Mouse (Mus musculus) stomach, embryonic 16.5 days (tissue): Measurements from ENCODE around the gene Fau. TPM values are rescaled to one million over a fixed set of nuclear protein-coding genes. Genes with fewer than 3 reads are reported as not detected.

Experiments used
- ATAC-seq: fragments of 200-750 bp; cut with Nextera tagmentation; 2 replicates; pipeline ENCODE4 v1.8.0; 2017; ENCODE audit warnings: moderate number of reproducible peaks, moderate TSS enrichment; ENCODE audit not compliant: insufficient read depth, low FRiP score
- H3K27ac ChIP-seq: fragments of 300-500 bp; sonication (generic); 2 replicates; pipeline ENCODE4 v1.5.1; 2014; ENCODE audit warnings: low read length
- H3K27me3 ChIP-seq: fragments of 300-500 bp; sonication (generic); 2 replicates; pipeline ENCODE4 v1.6.1; 2014; ENCODE audit warnings: low read length, control low read depth, mixed read lengths; ENCODE audit not compliant: control insufficient read depth, insufficient read depth
- H3K36me3 ChIP-seq: fragments of 300-500 bp; sonication (generic); 2 replicates; pipeline ENCODE4 v1.6.1; 2014; ENCODE audit warnings: low read length; ENCODE audit not compliant: control insufficient read depth, insufficient read depth
- H3K4me1 ChIP-seq: fragments of 300-500 bp; sonication (generic); 2 replicates; pipeline ENCODE4 v1.6.1; 2014; ENCODE audit warnings: low read length, control low read depth, mixed read lengths; ENCODE audit not compliant: control insufficient read depth, insufficient read depth
- H3K4me2 ChIP-seq: fragments of 300-500 bp; sonication (generic); 2 replicates; pipeline ENCODE4 v1.6.1; 2014; ENCODE audit warnings: low read depth, low read length, mixed read lengths
- H3K4me3 ChIP-seq: fragments of 300-500 bp; sonication (generic); replicated peaks from 2 replicates; pipeline ENCODE4 v1.5.1; 2014; ENCODE audit warnings: mild to moderate bottlenecking, low read length
- H3K9ac ChIP-seq: fragments of 300-500 bp; sonication (generic); 2 replicates; pipeline ENCODE4 v1.6.1; 2014; ENCODE audit warnings: low read length
- H3K9me3 ChIP-seq: fragments of 300-500 bp; sonication (generic); replicated peaks from 2 replicates; pipeline ENCODE4 v1.6.1; 2016; ENCODE audit warnings: low read length, control low read depth; ENCODE audit not compliant: control insufficient read depth
- WGBS: fragments of 180-500 bp; shearing (Covaris S2); extraction: QIAGEN DNeasy Blood & Tissue Kit; methylation state at CpG from one replicate; pipeline ENCODE4 v1.1.7; 2014; 5-methylcytosine and 5-hydroxymethylcytosine counted together
- polyA plus RNA-seq: library from polyadenylated mRNA; unstranded; fragments of >200 nt; fragmentation: Nextera tagmentation; extraction: Ambion mirVana; gene quantifications from 2 replicates; pipeline ENCODE4 v1.2.1, GENCODE M21; 2015

Gene Fau
- polyA plus RNA-seq, 1 experiment from 2014 or later = 729 TPM

DNA sequence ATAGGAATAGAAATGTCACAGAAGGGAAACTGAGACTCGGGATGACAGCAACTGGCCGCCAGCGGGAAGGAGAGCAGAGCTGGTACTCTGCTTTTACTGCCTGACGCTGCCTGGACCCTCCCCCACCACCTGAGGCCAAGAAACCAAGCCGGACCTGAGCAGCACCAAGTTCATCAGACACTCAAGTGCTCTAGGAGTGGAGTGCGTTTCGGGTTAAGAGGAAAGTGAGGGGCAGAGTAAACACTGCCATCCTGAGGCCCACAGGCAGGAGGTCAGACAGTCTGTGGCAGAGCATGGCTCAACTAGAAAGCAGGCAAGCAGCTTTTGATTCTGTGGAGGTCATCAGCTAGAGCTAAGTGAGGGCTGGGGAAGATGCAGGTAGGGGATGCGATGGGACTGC is 34.6 kb upstream of the Fau start:
- Histone ChIP-seq H3K36me3 (no peaks in the 10 kb centered on the region), H3K27ac (no peak overlapping the region), H3K4me1 (no peaks in the 10 kb centered on the region), H3K27me3 (no peaks in the 10 kb centered on the region), H3K4me2 (no peak overlapping the region), H3K9me3 (no peaks in the 10 kb centered on the region), H3K9ac (no peak overlapping the region), H3K4me3 (no peak overlapping the region)
- WGBS = 48% methylated on average over 8 of the region's 8 CpGs
- no peak for ATAC-seq

- 82% methylated on average over 7 of the region's 7 CpGs for WGBS
- no peak for ATAC-seq
- H3K27ac ChIP-seq = no peak overlapping the region
- H3K9ac ChIP-seq = no peak overlapping the region
- no peaks in the 10 kb centered on the region for H3K4me1 ChIP-seq
- no peaks in the 10 kb centered on the region for H3K9me3 ChIP-seq
- H3K4me2 ChIP-seq = no peak overlapping the region
- no peaks in the 10 kb centered on the region for H3K36me3 ChIP-seq
- no peaks in the 10 kb centered on the region for H3K27me3 ChIP-seq
- no peak overlapping the region for H3K4me3 ChIP-seq
Observed at GRCm38 (mm10) chr19:6023930-6024329, 33.7 kb upstream of the Fau start.

GRCm38 (mm10) chr19:6028991-6029390 is 28.7 kb upstream of the Fau start:
- Histone ChIP-seq H3K9ac (no peak overlapping the region), H3K4me3 (no peak overlapping the region), H3K9me3 (no peaks in the 10 kb centered on the region), H3K4me2 (no peak overlapping the region), H3K27me3 (no peaks in the 10 kb centered on the region), H3K4me1 (no peaks in the 10 kb centered on the region), H3K36me3 (no peaks in the 10 kb centered on the region), H3K27ac (no peak overlapping the region)
- 70% methylated on average over 6 of the region's 6 CpGs for WGBS
- ATAC-seq = no peak

DNA sequence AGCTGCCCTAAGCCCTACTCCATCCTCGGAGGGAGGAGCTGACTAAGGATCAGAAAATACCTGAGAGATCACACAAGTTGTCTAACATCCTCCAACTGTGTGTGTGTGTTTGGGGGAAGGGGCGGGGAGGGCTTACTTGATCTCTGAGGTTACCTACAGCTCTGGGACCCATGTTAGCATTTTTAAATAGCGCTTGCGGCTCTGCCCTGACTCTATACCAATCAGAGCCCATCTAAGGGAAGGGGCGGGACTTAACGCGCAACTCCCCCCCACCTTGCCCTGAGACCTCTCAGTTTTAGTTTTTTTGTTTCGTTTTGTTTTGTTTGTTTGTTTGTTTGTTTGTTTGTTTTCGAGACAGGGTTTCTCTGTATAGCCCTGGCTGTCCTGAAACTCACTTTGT is 28.2 kb upstream of the Fau start:
- H3K36me3 ChIP-seq = no peaks in the 10 kb centered on the region
- H3K27me3 ChIP-seq = no peaks in the 10 kb centered on the region
- no peaks in the 10 kb centered on the region for H3K9me3 ChIP-seq
- no peak overlapping the region for H3K9ac ChIP-seq
- WGBS = 75% methylated on average over 9 of the region's 9 CpGs
- no peak overlapping the region for H3K4me2 ChIP-seq
- H3K27ac ChIP-seq = no peak overlapping the region
- no peak overlapping the region for H3K4me3 ChIP-seq
- ATAC-seq = no peak
- no peaks in the 10 kb centered on the region for H3K4me1 ChIP-seq

DNA sequence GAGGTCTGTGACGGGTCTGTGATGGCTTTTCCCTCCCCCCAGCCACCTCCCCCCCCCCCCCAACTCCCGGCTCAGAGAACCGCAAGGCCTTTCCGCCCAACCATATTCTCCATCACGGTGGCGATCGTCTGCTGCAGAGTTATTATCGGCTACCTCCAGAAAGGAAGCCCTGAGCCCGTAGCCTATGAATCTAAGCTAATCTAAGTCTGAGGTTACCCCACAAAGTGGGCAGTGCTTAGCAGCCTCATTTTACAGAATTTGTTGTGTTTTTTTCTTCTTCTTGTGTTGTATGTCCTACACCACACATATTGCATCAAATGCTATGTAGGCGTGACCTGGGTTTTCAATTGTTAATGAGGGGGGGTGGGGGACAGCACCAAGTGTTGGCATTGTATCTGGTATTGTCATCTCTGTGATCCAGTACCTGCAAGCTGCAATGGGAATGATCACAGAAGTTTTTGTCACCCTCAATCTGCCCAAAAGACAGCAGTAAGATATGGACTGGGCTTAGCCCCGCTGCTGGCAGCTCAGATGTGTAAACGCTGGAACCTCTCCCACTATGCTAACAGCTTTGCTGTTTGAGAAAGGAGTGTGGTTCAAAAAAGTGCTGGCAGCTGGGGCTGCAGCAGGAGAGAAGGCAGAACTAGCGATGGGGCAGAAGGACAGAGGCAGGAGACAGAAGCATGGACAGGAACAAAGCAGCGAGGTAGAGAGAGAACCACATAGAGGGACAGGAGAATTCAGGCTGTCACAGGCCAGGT is 26.9 kb upstream of the Fau start:
- Histone ChIP-seq H3K27me3 (no peaks in the 10 kb centered on the region), H3K9ac (no peak overlapping the region), H3K4me3 (no peak overlapping the region), H3K4me2 (no peak overlapping the region), H3K36me3 (no peaks in the 10 kb centered on the region), H3K9me3 (no peaks in the 10 kb centered on the region), H3K4me1 (no peaks in the 10 kb centered on the region), H3K27ac (no peak overlapping the region)
- no peak for ATAC-seq
- 58% methylated on average over 14 of the region's 14 CpGs for WGBS

DNA sequence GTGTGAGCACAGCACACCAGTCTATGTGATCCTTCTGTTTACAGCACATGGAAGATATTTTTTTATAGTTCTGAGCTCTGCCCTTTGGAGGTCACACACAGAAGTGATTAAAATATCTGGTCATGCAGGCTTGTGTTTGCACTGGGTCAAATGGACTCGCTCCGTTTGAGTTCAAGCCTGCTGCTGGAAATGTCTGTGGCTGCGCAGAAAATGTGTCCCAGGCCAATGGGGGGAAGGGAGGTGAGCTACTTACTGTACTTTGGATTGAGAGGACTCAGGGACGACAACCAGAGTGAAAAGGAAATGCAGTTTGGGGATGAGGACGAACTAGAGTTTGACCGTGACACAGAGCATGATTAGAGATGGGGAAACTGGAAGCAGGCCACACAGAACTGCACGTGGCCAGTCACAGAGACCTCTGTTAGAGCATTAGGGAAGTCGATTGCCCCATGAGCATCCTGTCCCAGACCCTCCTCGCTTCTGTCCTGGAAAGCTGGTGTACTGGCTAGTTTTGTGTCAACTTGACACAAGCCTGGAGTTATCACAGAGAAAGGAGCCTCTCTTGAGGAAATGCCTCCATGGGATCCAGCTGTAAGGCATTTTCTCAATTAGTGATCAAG is 21.6 kb upstream of the Fau start:
- Histone ChIP-seq H3K27me3 (no peaks in the 10 kb centered on the region), H3K4me3 (no peak overlapping the region), H3K27ac (no peak overlapping the region), H3K9ac (no peak overlapping the region), H3K4me2 (no peak overlapping the region), H3K36me3 (no peaks in the 10 kb centered on the region), H3K4me1 (no peaks in the 10 kb centered on the region), H3K9me3 (no peaks in the 10 kb centered on the region)
- WGBS = 67% methylated on average over 9 of the region's 9 CpGs
- no peak for ATAC-seq

- Histone ChIP-seq H3K27ac (no peak overlapping the region), H3K36me3 (no peaks in the 10 kb centered on the region), H3K4me2 (no peak overlapping the region), H3K9me3 (no peaks in the 10 kb centered on the region), H3K9ac (no peak overlapping the region), H3K4me1 (no peaks in the 10 kb centered on the region), H3K27me3 (no peaks in the 10 kb centered on the region), H3K4me3 (no peak overlapping the region)
- ATAC-seq = no peak
Observed at GRCm38 (mm10) chr19:6037695-6038094, 19.9 kb upstream of the Fau start.

DNA sequence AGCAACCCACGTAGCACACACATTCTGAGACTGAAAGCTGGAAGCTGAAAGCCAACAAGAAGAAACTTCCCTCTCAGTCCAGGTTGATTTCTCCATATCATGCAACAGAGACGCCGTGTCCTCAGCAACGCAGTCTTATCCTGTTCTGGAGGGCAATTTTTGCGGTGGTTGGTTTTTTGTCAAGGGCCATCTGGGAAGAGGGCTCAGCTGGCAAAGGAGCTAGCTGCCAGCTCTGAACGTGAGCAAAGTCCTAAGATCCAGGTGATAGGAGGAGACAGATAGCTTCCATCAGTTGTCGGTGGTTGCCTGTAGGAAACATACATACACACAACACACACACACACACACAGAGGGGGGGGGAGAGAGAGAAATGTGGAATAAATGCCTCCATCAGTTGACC is 19.3 kb upstream of the Fau start:
- no peaks in the 10 kb centered on the region for H3K9me3 ChIP-seq
- WGBS = 78% methylated on average over 7 of the region's 7 CpGs
- no peak overlapping the region for H3K4me3 ChIP-seq
- no peaks in the 10 kb centered on the region for H3K36me3 ChIP-seq
- H3K9ac ChIP-seq = no peak overlapping the region
- ATAC-seq = no peak
- no peak overlapping the region for H3K4me2 ChIP-seq
- H3K27ac ChIP-seq = no peak overlapping the region
- H3K4me1 ChIP-seq = no peaks in the 10 kb centered on the region
- no peaks in the 10 kb centered on the region for H3K27me3 ChIP-seq

DNA sequence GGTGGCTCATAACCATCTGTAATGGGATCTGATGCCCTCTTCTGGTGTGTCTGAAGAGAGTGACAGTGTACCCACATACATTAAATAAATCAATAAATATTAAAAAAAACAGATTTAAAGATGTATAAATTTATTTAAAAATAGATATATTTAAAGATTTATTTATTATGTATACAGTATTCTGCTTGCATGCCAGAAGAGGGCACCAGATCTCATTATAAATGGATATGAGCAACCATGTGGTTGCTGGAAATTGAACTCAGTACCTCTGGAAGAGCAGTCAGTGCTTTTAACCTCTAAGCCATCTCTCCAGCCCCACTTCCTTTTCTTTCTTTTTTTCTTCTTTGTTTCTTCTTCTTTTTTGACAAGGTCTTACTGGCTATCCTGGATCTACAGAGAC is 17.6 kb upstream of the Fau start:
- H3K27ac ChIP-seq = no peak overlapping the region
- H3K4me2 ChIP-seq = no peak overlapping the region
- no peak overlapping the region for H3K9ac ChIP-seq
- no peak for ATAC-seq
- no peaks in the 10 kb centered on the region for H3K27me3 ChIP-seq
- no peak overlapping the region for H3K4me3 ChIP-seq
- H3K4me1 ChIP-seq = no peaks in the 10 kb centered on the region
- no peaks in the 10 kb centered on the region for H3K36me3 ChIP-seq
- H3K9me3 ChIP-seq = no peaks in the 10 kb centered on the region
